Mouse (Mus musculus): Measurements from ENCODE around the gene Tbc1d24. TPM values are rescaled to one million over a fixed set of nuclear protein-coding genes. Genes with fewer than 3 reads are reported as not detected.

Gene Tbc1d24
- polyA plus RNA-seq, 1 experiment from 2014 or later: 5.1 TPM

Small RNA genes lying within 50 kb of the gene (microRNA-seq; reads per million reads assigned to microRNA genes)
- 2.1 reads per million for gene Mir5134
- gene Mir6965: 1.2 reads per million

Other genes starting within 250 kb of the Tbc1d24 start
- gene Prss30, start 225.0 kb downstream of the Tbc1d24 start, polyA plus RNA-seq (2016; fragmentation: Nextera tagmentation; extraction: Ambion mirVana): not detected in 2 replicates
- gene Prss22, start 207.5 kb downstream of the Tbc1d24 start, polyA plus RNA-seq (2016; fragmentation: Nextera tagmentation; extraction: Ambion mirVana): 0.29 TPM in 1 of 2 replicates, not detected in the other
- 0.35 and 0.41 TPM in 2 replicates for gene Prss27, start 167.4 kb downstream of the Tbc1d24 start, polyA plus RNA-seq (2016; fragmentation: Nextera tagmentation; extraction: Ambion mirVana)
- gene Kctd5, start 132.1 kb downstream of the Tbc1d24 start, polyA plus RNA-seq (2016; fragmentation: Nextera tagmentation; extraction: Ambion mirVana): 49.0 and 49.2 TPM in 2 replicates
- gene Pdpk1, start 54.6 kb downstream of the Tbc1d24 start, polyA plus RNA-seq (2016; fragmentation: Nextera tagmentation; extraction: Ambion mirVana): 46.9 and 48.6 TPM in 2 replicates
- 28.1 and 28.8 TPM in 2 replicates for gene Amdhd2, start 41.8 kb downstream of the Tbc1d24 start, polyA plus RNA-seq (2016; fragmentation: Nextera tagmentation; extraction: Ambion mirVana)
- 534 and 535 TPM in 2 replicates for gene Atp6v0c, start 35.9 kb downstream of the Tbc1d24 start, polyA plus RNA-seq (2016; fragmentation: Nextera tagmentation; extraction: Ambion mirVana)
- gene Ntn3, start 4.0 kb upstream of the Tbc1d24 start, polyA plus RNA-seq (2016; fragmentation: Nextera tagmentation; extraction: Ambion mirVana): 2.0 and 2.6 TPM in 2 replicates
- gene Tedc2, start 15.3 kb upstream of the Tbc1d24 start, polyA plus RNA-seq (2016; fragmentation: Nextera tagmentation; extraction: Ambion mirVana): 6.0 and 7.5 TPM in 2 replicates
- 49.4 and 55.8 TPM in 2 replicates for gene Ccnf, start 45.9 kb upstream of the Tbc1d24 start, polyA plus RNA-seq (2016; fragmentation: Nextera tagmentation; extraction: Ambion mirVana)
- not detected in 2 replicates for gene Abca17, start 145.5 kb upstream of the Tbc1d24 start, polyA plus RNA-seq (2016; fragmentation: Nextera tagmentation; extraction: Ambion mirVana)
- gene Abca3, start 146.4 kb upstream of the Tbc1d24 start, polyA plus RNA-seq (2016; fragmentation: Nextera tagmentation; extraction: Ambion mirVana): 9.4 and 9.7 TPM in 2 replicates
- 246 and 247 TPM in 2 replicates for gene Rnps1, start 209.0 kb upstream of the Tbc1d24 start, polyA plus RNA-seq (2016; fragmentation: Nextera tagmentation; extraction: Ambion mirVana)
- gene Eci1, start 221.1 kb upstream of the Tbc1d24 start, polyA plus RNA-seq (2016; fragmentation: Nextera tagmentation; extraction: Ambion mirVana): 209 and 215 TPM in 2 replicates
- gene Dnase1l2, start 237.5 kb upstream of the Tbc1d24 start, polyA plus RNA-seq (2016; fragmentation: Nextera tagmentation; extraction: Ambion mirVana): 2.3 and 2.4 TPM in 2 replicates

Data from heart, embryonic 12.5 days (tissue).